Mouse (Mus musculus): ENCODE results near the gene Bag3. TPM values are rescaled to one million over a fixed set of nuclear protein-coding genes. Genes with fewer than 3 reads are reported as not detected.

The Bag3 gene
- total and polyA plus RNA-seq, 3 experiments = 0.13 to 0.24 TPM; not detected in 1

DNA sequence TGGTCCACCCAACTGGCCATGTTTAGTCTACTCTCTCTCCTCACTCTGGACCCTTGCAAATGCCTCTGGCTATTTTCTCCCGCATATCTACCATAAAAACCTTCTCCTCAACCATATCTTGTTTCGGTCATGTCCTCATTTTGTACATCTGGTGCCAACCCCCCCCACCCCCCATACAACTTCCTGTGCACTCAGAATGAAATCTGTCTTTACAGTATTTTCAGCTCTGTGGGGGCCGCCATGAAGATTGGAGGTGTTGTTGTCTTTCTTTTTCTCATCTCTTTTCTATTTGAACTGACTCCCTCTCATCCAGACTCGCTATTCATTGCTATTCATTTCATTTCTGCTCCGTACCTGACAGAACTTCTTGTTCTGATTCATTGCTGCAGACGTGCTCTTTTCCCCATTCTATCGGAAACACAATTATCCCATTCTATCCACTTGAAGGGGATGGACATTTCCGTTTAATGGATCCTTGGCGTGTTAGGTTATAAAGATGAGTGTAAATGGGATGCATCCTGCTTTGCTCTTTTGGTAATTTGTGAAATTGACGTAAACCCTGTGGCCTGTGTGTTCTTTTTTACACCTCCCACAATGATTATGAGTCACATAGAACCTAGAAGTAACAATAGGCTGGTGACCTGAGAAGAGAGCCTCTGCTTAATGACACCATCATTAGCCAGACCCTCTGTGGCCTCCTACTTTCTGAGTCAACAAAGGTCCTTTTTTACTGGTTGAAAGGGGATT is 55.0 kb downstream of the Bag3 start:
- no peak for TF ChIP-seq ZKSCAN1 (IDR thresholded peaks at IDR 0.05; ENCODE audit: borderline replicate concordance, low read depth, low read length)
- 0 out of 2 replicates have a peak, but pooled peaks have one; percentile 19 for TF ChIP-seq EP300 (IDR thresholded peaks at IDR 0.05; ENCODE audit: low read length)
- peak; percentile 45 for TF ChIP-seq CHD2 (IDR thresholded peaks at IDR 0.05; ENCODE audit: low read length)
- no peak for TF ChIP-seq SMC3 (IDR thresholded peaks at IDR 0.05; ENCODE audit: low read depth, low read length)
- no peak for TF ChIP-seq ZNF384 (IDR thresholded peaks at IDR 0.05; ENCODE audit: low read depth, low read length)
- peak; percentile 52; the same call in 1 of the 2 replicates for TF ChIP-seq IRF4 (IDR thresholded peaks at IDR 0.05; ENCODE audit: low read depth, low read length)
- no peak for TF ChIP-seq GABPA (IDR thresholded peaks at IDR 0.05; ENCODE audit: insufficient replicate concordance, low read depth, low read length)
- TF ChIP-seq USF2 (conservative IDR thresholded peaks at IDR 0.05; ENCODE audit: low read depth, low read length) = no peak
- no peak for TF ChIP-seq MAX (IDR thresholded peaks at IDR 0.05; ENCODE audit: low read length)
- TF ChIP-seq NELFE (IDR thresholded peaks at IDR 0.05; ENCODE audit: low read depth, low read length) = no peak
- no peak for TF ChIP-seq MYC (IDR thresholded peaks at IDR 0.05; ENCODE audit: low read depth, low read length)
- TF ChIP-seq UBTF (IDR thresholded peaks at IDR 0.05; ENCODE audit: low read depth, low read length) = no peak
- TF ChIP-seq ELF1 (IDR thresholded peaks at IDR 0.05; ENCODE audit: low read depth, low read length) = no peak
- no peak for TF ChIP-seq E2F4 (IDR thresholded peaks at IDR 0.05; ENCODE audit: insufficient replicate concordance, low read depth, low read length)
- TF ChIP-seq CTCF (conservative IDR thresholded peaks at IDR 0.05 in 1 of 2, IDR thresholded peaks at IDR 0.05 in 1 of 2; ENCODE audit: low read depth in 2 of 2, low read length in 2 of 2) = no peak
- TF ChIP-seq KAT2A (IDR thresholded peaks at IDR 0.05; ENCODE audit: insufficient replicate concordance, low read length) = no peak
- no peak for TF ChIP-seq RCOR1 (conservative IDR thresholded peaks at IDR 0.05; ENCODE audit: low read depth, low read length)
- peak; percentile 35; the same call in 1 of the 2 replicates for TF ChIP-seq TCF12 (IDR thresholded peaks at IDR 0.05; ENCODE audit: low read depth, low read length)
- TF ChIP-seq ZC3H11A (IDR thresholded peaks at IDR 0.05; ENCODE audit: low read depth, low read length) = no peak
- peak; percentile 30; the same call in 1 of the 2 replicates for TF ChIP-seq BHLHE40 (IDR thresholded peaks at IDR 0.05; ENCODE audit: low read depth, low read length)
- no peak for TF ChIP-seq USF1 (IDR thresholded peaks at IDR 0.05; ENCODE audit: low read depth, low read length)
- TF ChIP-seq CHD1 (IDR thresholded peaks at IDR 0.05; ENCODE audit: low read depth, low read length) = no peak
- 0 out of 2 replicates have a peak, but pooled peaks have one; percentile 20 for TF ChIP-seq MAZ (IDR thresholded peaks at IDR 0.05; ENCODE audit: low read depth, low read length)
- TF ChIP-seq HCFC1 (IDR thresholded peaks at IDR 0.05; ENCODE audit: low read depth, low read length) = 0 out of 2 replicates have a peak, but pooled peaks have one; percentile 32
- TF ChIP-seq NRF1 (IDR thresholded peaks at IDR 0.05; ENCODE audit: low read depth, low read length) = no peak
- no peak for TF ChIP-seq POLR2A (IDR thresholded peaks at IDR 0.05; ENCODE audit: low read depth, low read length)
- TF ChIP-seq RAD21 (IDR thresholded peaks at IDR 0.05; ENCODE audit: low read depth, low read length) = no peak
- TF ChIP-seq POLR2AphosphoS2 (IDR thresholded peaks at IDR 0.05; ENCODE audit: low read depth, low read length) = no peak
- TF ChIP-seq TBP (conservative IDR thresholded peaks at IDR 0.05; ENCODE audit: low read depth, low read length) = no peak
- TF ChIP-seq MEF2A (IDR thresholded peaks at IDR 0.05; ENCODE audit: borderline replicate concordance, low read depth, low read length) = no peak
- TF ChIP-seq JUN (IDR thresholded peaks at IDR 0.05; ENCODE audit: insufficient read depth, low read depth, low read length) = no peak; the same call in 1 of the 2 replicates
- no peak for TF ChIP-seq ZMIZ1 (IDR thresholded peaks at IDR 0.05; ENCODE audit: low read depth, low read length)
- TF ChIP-seq MAFK (IDR thresholded peaks at IDR 0.05; ENCODE audit: insufficient replicate concordance, low read length) = no peak
- TF ChIP-seq SIN3A (IDR thresholded peaks at IDR 0.05; ENCODE audit: low read length) = 0 out of 2 replicates have a peak, but pooled peaks have one; percentile 17
- no peak; the same call in 1 of the 2 replicates for TF ChIP-seq JUND (conservative IDR thresholded peaks at IDR 0.05; ENCODE audit: low read depth, low read length)
- no peak for TF ChIP-seq MXI1 (IDR thresholded peaks at IDR 0.05; ENCODE audit: low read depth, low read length)
- TF ChIP-seq PAX5 (IDR thresholded peaks at IDR 0.05; ENCODE audit: low read length) = no peak
- peak; percentile 17; the same call in 1 of the 2 replicates for TF ChIP-seq ETS1 (conservative IDR thresholded peaks at IDR 0.05; ENCODE audit: low read depth, low read length)
- peak overlapping the region; percentile 44 for H3K4me2 ChIP-seq (ENCODE audit: insufficient read depth, low read depth, poor library complexity, severe bottlenecking)
- peak overlapping the region in 2 of 3 experiments; percentile 16 to 23 for H3K4me3 ChIP-seq (replicated peaks in 1 of 3; ENCODE audit: low read depth in 2 of 3, low read length in 2 of 3, poor library complexity in 1 of 3)
- H3K27me3 ChIP-seq (replicated peaks) = no peaks in the 10 kb centered on the region
- dilution Hi-C loops (cut with MboI; ENCODE audit: extremely low pct_ligation_motif_present, extremely low pct_unique_long_range_greater_than_20kb, low sequenced_read_pairs) = no loop called here
- DNase-seq (ENCODE audit: extremely low read depth) = no peak
- H3K9me3 ChIP-seq (replicated peaks; ENCODE audit: low read length) = no peaks in the 10 kb centered on the region
- peaks cover 6 to 10% of the 10 kb centered on the region in 2 experiments for H3K4me1 ChIP-seq (ENCODE audit: control insufficient read depth in 1 of 2, insufficient read depth in 2 of 2)
- no peaks in the 10 kb centered on the region for H3K36me3 ChIP-seq (replicated peaks in 1 of 2; ENCODE audit: control insufficient read depth in 1 of 2, insufficient read depth in 1 of 2, low read length in 1 of 2)
- H3K27ac ChIP-seq (ENCODE audit: insufficient read depth, low read depth) = peak overlapping the region; percentile 69
- H3K9ac ChIP-seq (ENCODE audit: insufficient read depth, low read depth) = peak overlapping the region; percentile 2; the same call in 1 of the 2 replicates
- H3K79me2 ChIP-seq (replicated peaks; ENCODE audit: control insufficient read depth, extremely low read depth, insufficient read depth, poor library complexity, severe bottlenecking) = no peaks in the 10 kb centered on the region
- in situ Hi-C loops (cut with MboI; ENCODE audit: low pct_ligation_motif_present, low pct_unique_long_range_greater_than_20kb, low sequenced_read_pairs) = no loop called here
